Mouse (Mus musculus): Measurements from ENCODE around the gene Cbs.

DNA sequence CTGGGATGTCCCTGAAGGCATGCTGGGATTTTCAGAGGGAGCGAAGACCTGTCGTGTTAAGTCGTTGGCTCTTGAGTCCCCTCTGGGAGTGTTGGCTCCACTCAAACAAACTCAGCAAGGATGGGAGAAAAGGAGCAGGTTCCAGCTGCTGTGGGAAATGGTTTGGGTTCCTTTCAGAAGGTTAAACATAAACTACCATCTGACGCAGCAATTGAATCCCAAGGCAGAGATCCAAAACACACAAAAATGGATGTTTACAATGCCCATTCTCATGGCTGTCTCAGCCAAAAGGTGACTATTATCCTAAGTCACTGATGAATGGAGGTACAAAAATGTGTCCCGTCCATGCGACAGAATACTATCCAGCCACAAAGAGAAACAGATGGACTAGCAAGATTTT, 4.0 kb downstream of the Cbs start:
- TF ChIP-seq SMC3 (IDR thresholded peaks at IDR 0.05; ENCODE audit: low read depth, low read length) (no peak), JUND (conservative IDR thresholded peaks at IDR 0.05; ENCODE audit: low read depth, low read length) (no peak), MEF2A (IDR thresholded peaks at IDR 0.05; ENCODE audit: borderline replicate concordance, low read depth, low read length) (no peak), ZC3H11A (IDR thresholded peaks at IDR 0.05; ENCODE audit: low read depth, low read length) (no peak), UBTF (IDR thresholded peaks at IDR 0.05; ENCODE audit: low read depth, low read length) (no peak)

Data from CH12.LX (cell line).